Mouse (Mus musculus) forebrain, embryonic 16.5 days (tissue): Measurements from ENCODE around the gene Adgrl3. TPM values are rescaled to one million over a fixed set of nuclear protein-coding genes. Genes with fewer than 3 reads are reported as not detected.

ENCODE experiments used
- ATAC-seq: fragments of 200-750 bp; cut with Nextera tagmentation; 2 replicates; pipeline ENCODE4 v1.8.0; 2017; ENCODE audit warnings: mild to moderate bottlenecking, moderate library complexity
- H3K27ac ChIP-seq: fragments of 300-500 bp; sonication (generic); 2 replicates; pipeline ENCODE4 v1.5.1; 2014; ENCODE audit warnings: low read length, control low read depth
- H3K27me3 ChIP-seq: fragments of 300-500 bp; sonication (generic); replicated peaks from 2 replicates; pipeline ENCODE4 v1.6.1; 2014; ENCODE audit warnings: low read length; ENCODE audit not compliant: control insufficient read depth, insufficient read depth
- H3K36me3 ChIP-seq: fragments of 300-500 bp; sonication (generic); 2 replicates; pipeline ENCODE4 v1.6.1; 2014; ENCODE audit not compliant: control insufficient read depth, insufficient read depth
- H3K4me1 ChIP-seq: fragments of 300-500 bp; sonication (generic); replicated peaks from 2 replicates; pipeline ENCODE4 v1.6.1; 2014; ENCODE audit warnings: low read length; ENCODE audit not compliant: control insufficient read depth, insufficient read depth
- H3K4me2 ChIP-seq: fragments of 300-500 bp; sonication (generic); 2 replicates; pipeline ENCODE4 v1.6.1; 2014; ENCODE audit warnings: mild to moderate bottlenecking, low read length, control low read depth
- H3K4me3 ChIP-seq: fragments of 300-500 bp; sonication (generic); replicated peaks from 2 replicates; pipeline ENCODE4 v1.5.1; 2014; ENCODE audit warnings: mild to moderate bottlenecking, low read length, control low read depth
- H3K9ac ChIP-seq: fragments of 300-500 bp; sonication (generic); replicated peaks from 2 replicates; pipeline ENCODE4 v1.6.1; 2014; ENCODE audit warnings: low read depth, low read length, control low read depth
- H3K9me3 ChIP-seq: fragments of 300-500 bp; sonication (generic); 2 replicates; pipeline ENCODE4 v1.6.1; 2016; ENCODE audit warnings: low read length; ENCODE audit not compliant: control insufficient read depth
- WGBS: fragments of 180-500 bp; shearing (Covaris S2); extraction: QIAGEN DNeasy Blood & Tissue Kit; methylation state at CpG from one replicate; pipeline ENCODE4 v1.1.7; 2014; 5-methylcytosine and 5-hydroxymethylcytosine counted together
- polyA plus RNA-seq: library from polyadenylated mRNA; unstranded; fragments of >200 nt; fragmentation: Nextera tagmentation; extraction: Ambion mirVana; gene quantifications from 2 replicates; pipeline ENCODE4 v1.2.1, GENCODE M21; 2015

Adgrl3 gene
- polyA plus RNA-seq, 1 experiment from 2014 or later: 63.6 TPM

- Histone ChIP-seq H3K27me3 (no peaks in the 10 kb centered on the region), H3K36me3 (no peaks in the 10 kb centered on the region), H3K27ac (no peak overlapping the region), H3K4me2 (no peak overlapping the region), H3K9me3 (no peaks in the 10 kb centered on the region), H3K4me3 (no peak overlapping the region), H3K9ac (no peak overlapping the region), H3K4me1 (peaks cover 10% of the 10 kb centered on the region)
- 82% methylated on average over 12 of the region's 12 CpGs for WGBS
- 0 out of 2 replicates have a peak, but pooled peaks have one; percentile 9 for ATAC-seq
These were observed 139.1 kb downstream of the Adgrl3 start for GRCm38 (mm10) chr5:81159013-81159412.

- no peak overlapping the region for H3K27ac ChIP-seq
- WGBS: 84% methylated on average over 6 of the region's 6 CpGs
- no peaks in the 10 kb centered on the region for H3K27me3 ChIP-seq
- peaks cover 10% of the 10 kb centered on the region for H3K4me1 ChIP-seq
- no peak overlapping the region for H3K9ac ChIP-seq
- no peak overlapping the region for H3K4me2 ChIP-seq
- H3K36me3 ChIP-seq: no peaks in the 10 kb centered on the region
- no peak overlapping the region for H3K4me3 ChIP-seq
- no peaks in the 10 kb centered on the region for H3K9me3 ChIP-seq
- no peak for ATAC-seq
These were observed 140.5 kb downstream of the Adgrl3 start for GRCm38 (mm10) chr5:81160431-81160830.

- no peak for ATAC-seq
- H3K9ac ChIP-seq: no peak overlapping the region
- no peaks in the 10 kb centered on the region for H3K9me3 ChIP-seq
- H3K27me3 ChIP-seq: no peaks in the 10 kb centered on the region
- WGBS: 24% methylated on average over 4 of the region's 4 CpGs
- peaks cover 5% of the 10 kb centered on the region for H3K4me1 ChIP-seq
- no peak overlapping the region for H3K27ac ChIP-seq
- no peak overlapping the region for H3K4me2 ChIP-seq
- no peaks in the 10 kb centered on the region for H3K36me3 ChIP-seq
- H3K4me3 ChIP-seq: no peak overlapping the region
These were observed 169.0 kb downstream of the Adgrl3 start for GRCm38 (mm10) chr5:81188871-81189485.

- Histone ChIP-seq H3K27ac (no peak overlapping the region), H3K4me1 (no peaks in the 10 kb centered on the region), H3K36me3 (no peaks in the 10 kb centered on the region), H3K9ac (no peak overlapping the region), H3K27me3 (no peaks in the 10 kb centered on the region), H3K4me3 (no peak overlapping the region), H3K4me2 (no peak overlapping the region), H3K9me3 (no peaks in the 10 kb centered on the region)
- no peak for ATAC-seq
These were observed 180.4 kb downstream of the Adgrl3 start for GRCm38 (mm10) chr5:81200354-81200753.

- Histone ChIP-seq H3K9ac (no peak overlapping the region), H3K4me1 (no peaks in the 10 kb centered on the region), H3K4me2 (no peak overlapping the region), H3K36me3 (no peaks in the 10 kb centered on the region), H3K9me3 (no peaks in the 10 kb centered on the region), H3K27ac (no peak overlapping the region), H3K4me3 (no peak overlapping the region), H3K27me3 (no peaks in the 10 kb centered on the region)
- peak; percentile 79 for ATAC-seq
- WGBS: 28% methylated on average over 4 of the region's 4 CpGs
These were observed 181.9 kb downstream of the Adgrl3 start for GRCm38 (mm10) chr5:81201885-81202284.

DNA sequence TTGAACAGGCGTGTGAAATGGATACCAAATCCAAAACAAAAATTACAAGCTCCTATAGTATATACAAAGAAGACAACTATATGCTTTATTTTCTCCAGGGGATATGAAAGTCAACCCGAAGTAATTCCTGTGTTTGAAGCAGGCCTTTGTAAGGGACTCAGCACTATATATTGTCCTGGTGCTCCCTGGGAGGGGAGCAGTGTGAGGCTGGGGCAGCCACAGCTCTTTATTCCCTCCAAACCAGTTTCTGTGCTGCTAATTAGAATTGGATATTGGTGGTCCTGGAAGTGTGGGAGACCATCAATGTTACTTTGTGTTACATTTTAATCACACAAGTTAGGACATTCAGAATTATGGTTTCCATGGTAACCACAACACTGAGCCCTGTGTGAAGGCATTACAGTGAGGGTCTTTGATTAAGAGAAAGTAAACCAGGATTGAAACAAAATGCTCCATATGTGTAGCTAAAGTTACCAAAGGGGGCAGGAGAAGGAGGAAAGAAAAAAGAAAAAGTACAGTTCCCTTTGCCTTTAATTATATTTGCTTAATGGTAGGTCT, 198.6 kb downstream of the Adgrl3 start:
- H3K4me1 ChIP-seq: 0 out of 2 replicates have a peak, but pooled peaks cover 5% of the 10 kb centered on the region
- WGBS: 22% methylated on average over 2 of the region's 2 CpGs
- no peaks in the 10 kb centered on the region for H3K27me3 ChIP-seq
- no peaks in the 10 kb centered on the region for H3K9me3 ChIP-seq
- H3K9ac ChIP-seq: no peak overlapping the region
- H3K4me2 ChIP-seq: no peak overlapping the region
- no peak overlapping the region for H3K27ac ChIP-seq
- H3K36me3 ChIP-seq: no peaks in the 10 kb centered on the region
- peak; percentile 84 for ATAC-seq
- H3K4me3 ChIP-seq: no peak overlapping the region

- no peak for ATAC-seq
- H3K27ac ChIP-seq: no peak overlapping the region
- 82% methylated on average over 6 of the region's 6 CpGs for WGBS
- no peaks in the 10 kb centered on the region for H3K4me1 ChIP-seq
- H3K27me3 ChIP-seq: no peaks in the 10 kb centered on the region
- H3K4me2 ChIP-seq: no peak overlapping the region
- H3K36me3 ChIP-seq: no peaks in the 10 kb centered on the region
- H3K9me3 ChIP-seq: no peaks in the 10 kb centered on the region
- no peak overlapping the region for H3K4me3 ChIP-seq
- no peak overlapping the region for H3K9ac ChIP-seq
These were observed 204.5 kb downstream of the Adgrl3 start for GRCm38 (mm10) chr5:81224465-81224864.

GRCm38 (mm10) chr5:81225486-81225885, 205.5 kb downstream of the Adgrl3 start:
- Histone ChIP-seq H3K4me1 (no peaks in the 10 kb centered on the region), H3K27ac (no peak overlapping the region), H3K9me3 (no peaks in the 10 kb centered on the region), H3K9ac (no peak overlapping the region), H3K36me3 (no peaks in the 10 kb centered on the region), H3K4me2 (no peak overlapping the region), H3K4me3 (no peak overlapping the region), H3K27me3 (no peaks in the 10 kb centered on the region)
- 94% methylated on average over 2 of the region's 2 CpGs for WGBS
- ATAC-seq: no peak

GRCm38 (mm10) chr5:81227256-81227655, 207.3 kb downstream of the Adgrl3 start:
- no peak for ATAC-seq
- no peaks in the 10 kb centered on the region for H3K27me3 ChIP-seq
- H3K36me3 ChIP-seq: no peaks in the 10 kb centered on the region
- no peaks in the 10 kb centered on the region for H3K4me1 ChIP-seq
- H3K9me3 ChIP-seq: no peaks in the 10 kb centered on the region
- H3K4me2 ChIP-seq: no peak overlapping the region
- H3K4me3 ChIP-seq: no peak overlapping the region
- no peak overlapping the region for H3K27ac ChIP-seq
- H3K9ac ChIP-seq: no peak overlapping the region

DNA sequence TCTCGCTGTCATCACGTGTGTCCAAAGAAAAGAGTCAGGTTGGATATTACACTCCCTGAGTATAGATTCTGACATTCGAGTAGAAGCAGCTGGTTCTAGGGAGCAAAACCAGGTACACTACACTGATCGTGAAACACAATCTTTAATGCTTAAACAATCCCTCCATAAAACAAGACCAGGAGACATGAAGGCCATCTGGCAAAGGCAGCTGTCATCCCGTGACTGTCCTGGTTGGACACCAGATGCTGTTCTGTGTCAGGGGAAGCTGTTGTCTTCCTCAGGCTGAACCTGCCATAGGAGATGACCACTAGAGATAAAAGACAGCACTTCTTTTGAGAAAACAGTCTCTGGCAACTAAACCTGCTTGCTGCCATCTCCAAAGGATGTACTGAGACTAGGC, 228.8 kb downstream of the Adgrl3 start:
- Histone ChIP-seq H3K9me3 (no peaks in the 10 kb centered on the region), H3K27me3 (no peaks in the 10 kb centered on the region), H3K36me3 (no peaks in the 10 kb centered on the region), H3K4me2 (no peak overlapping the region), H3K4me3 (no peak overlapping the region), H3K27ac (no peak overlapping the region), H3K4me1 (no peaks in the 10 kb centered on the region), H3K9ac (no peak overlapping the region)
- no peak for ATAC-seq
- WGBS: 86% methylated on average over 5 of the region's 5 CpGs
